Mouse (Mus musculus): ENCODE measurements around the gene Itgb5. TPM values are rescaled to one million over a fixed set of nuclear protein-coding genes. Genes with fewer than 3 reads are reported as not detected.

Itgb5 gene
- polyA plus RNA-seq, 1 experiment from 2014 or later = 76.8 TPM

DNA sequence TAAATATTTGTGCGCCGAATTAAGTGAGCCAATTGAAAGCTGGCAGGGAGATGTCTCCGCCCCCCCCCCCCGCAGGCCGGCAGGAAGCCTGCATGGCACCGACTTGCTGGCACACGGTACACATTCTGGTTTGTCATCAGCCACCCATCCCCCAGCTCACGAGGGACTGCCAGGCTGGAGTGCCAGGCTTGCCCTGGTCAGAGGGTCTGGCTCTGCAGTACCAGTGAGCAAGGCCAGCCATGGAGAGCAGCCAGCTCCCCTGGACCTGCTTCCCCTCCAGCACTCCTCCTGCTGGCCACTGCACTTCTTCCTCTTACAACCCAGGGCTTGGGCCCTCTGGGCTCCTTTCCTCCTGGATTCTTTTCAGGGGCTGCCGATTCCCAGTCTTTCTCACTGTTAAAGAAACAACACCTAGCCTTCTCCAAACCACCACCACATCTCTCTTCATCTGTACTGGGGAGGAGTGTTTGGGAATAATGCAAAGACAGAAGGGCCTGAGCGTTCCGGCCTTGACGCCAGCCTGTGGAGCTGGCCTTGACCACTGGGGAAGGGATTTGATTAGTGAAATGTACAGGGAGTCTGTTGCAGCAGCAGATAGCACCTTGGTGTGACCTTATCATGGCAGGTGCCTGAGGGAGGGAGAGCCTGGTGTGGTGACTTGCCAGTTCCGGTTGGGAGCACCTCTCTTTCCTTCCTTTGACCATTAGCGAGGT, 30.7 kb downstream of the Itgb5 start:
- H3K27me3 ChIP-seq (replicated peaks) = no peaks in the 10 kb centered on the region
- H3K4me3 ChIP-seq = peak overlapping the region; percentile 19; the same call in 1 of the 2 replicates
- H3K9ac ChIP-seq = peak overlapping the region; percentile 35; the same call in 1 of the 2 replicates
- ATAC-seq (ENCODE audit: insufficient number of reproducible peaks, low FRiP score) = no peak; the same call in 1 of the 2 replicates
- H3K36me3 ChIP-seq = no peaks in the 10 kb centered on the region
- H3K4me1 ChIP-seq (replicated peaks) = peaks cover 25% of the 10 kb centered on the region
- H3K4me2 ChIP-seq = peak overlapping the region; percentile 57
- 46% methylated on average over 14 of the region's 14 CpGs for WGBS
- 0 out of 2 replicates have a peak overlapping the region, but pooled peaks have one; percentile 27 for H3K27ac ChIP-seq (ENCODE audit: poor library complexity, severe bottlenecking)
- no peaks in the 10 kb centered on the region for H3K9me3 ChIP-seq (replicated peaks)

DNA sequence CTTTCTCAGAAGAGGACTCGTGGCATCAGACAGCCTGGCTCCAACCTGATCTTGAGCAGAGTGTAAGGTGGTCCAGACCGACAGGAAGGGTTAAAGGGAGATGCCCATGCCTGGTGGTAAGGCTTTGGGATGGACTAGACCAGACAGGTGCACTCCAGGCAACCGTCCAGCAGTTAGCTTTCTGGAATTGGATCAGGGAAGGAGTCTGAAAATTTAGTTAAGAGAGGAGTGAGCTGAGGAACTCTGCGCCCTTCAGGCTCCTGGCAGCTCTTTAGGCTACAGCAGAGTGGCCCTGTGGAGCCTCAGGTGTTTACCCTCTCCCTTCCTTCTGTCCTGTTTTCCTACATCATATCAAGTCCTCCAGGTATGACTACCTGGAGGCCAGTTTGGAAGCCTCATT, 32.9 kb downstream of the Itgb5 start:
- Histone ChIP-seq H3K4me2 (no peak overlapping the region), H3K36me3 (no peaks in the 10 kb centered on the region), H3K4me1 (replicated peaks) (peaks cover 22% of the 10 kb centered on the region), H3K9me3 (replicated peaks) (no peaks in the 10 kb centered on the region), H3K27me3 (replicated peaks) (no peaks in the 10 kb centered on the region), H3K4me3 (no peak overlapping the region), H3K9ac (no peak overlapping the region), H3K27ac (ENCODE audit: poor library complexity, severe bottlenecking) (no peak overlapping the region)
- no peak for ATAC-seq (ENCODE audit: insufficient number of reproducible peaks, low FRiP score)
- WGBS = 86% methylated on average over 4 of the region's 4 CpGs

DNA sequence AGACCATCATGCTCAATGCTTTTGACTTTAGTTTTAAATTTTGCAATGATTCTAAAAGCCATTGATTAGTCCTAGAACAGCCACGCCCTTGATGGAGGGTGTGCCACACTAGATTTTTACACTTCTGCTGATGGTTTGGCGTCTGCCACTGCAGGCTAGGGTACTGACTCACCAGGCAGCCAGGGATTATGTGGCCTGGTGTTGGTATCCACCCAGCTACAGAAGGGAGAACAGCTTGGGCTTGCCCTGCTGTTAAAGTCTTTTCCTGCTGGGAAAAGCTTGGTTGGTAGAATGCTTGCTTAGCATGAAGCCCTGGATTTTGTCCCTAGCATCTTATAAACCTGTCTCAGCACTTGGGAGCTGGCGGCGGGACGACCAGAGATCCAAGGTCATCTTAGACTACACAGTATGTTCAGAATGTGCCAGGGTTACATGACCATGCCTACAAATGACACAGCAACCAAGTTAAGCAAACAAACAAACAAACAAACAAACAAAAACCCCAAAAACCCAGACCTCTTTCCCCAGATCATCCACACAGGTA, 33.8 kb downstream of the Itgb5 start:
- WGBS = 76% methylated on average over 5 of the region's 5 CpGs
- ATAC-seq (ENCODE audit: insufficient number of reproducible peaks, low FRiP score) = no peak
- no peaks in the 10 kb centered on the region for H3K9me3 ChIP-seq (replicated peaks)
- H3K27ac ChIP-seq (ENCODE audit: poor library complexity, severe bottlenecking) = no peak overlapping the region
- no peaks in the 10 kb centered on the region for H3K27me3 ChIP-seq (replicated peaks)
- H3K4me3 ChIP-seq = no peak overlapping the region
- peaks cover 18% of the 10 kb centered on the region for H3K4me1 ChIP-seq (replicated peaks)
- no peak overlapping the region for H3K9ac ChIP-seq
- no peaks in the 10 kb centered on the region for H3K36me3 ChIP-seq
- H3K4me2 ChIP-seq = no peak overlapping the region

DNA sequence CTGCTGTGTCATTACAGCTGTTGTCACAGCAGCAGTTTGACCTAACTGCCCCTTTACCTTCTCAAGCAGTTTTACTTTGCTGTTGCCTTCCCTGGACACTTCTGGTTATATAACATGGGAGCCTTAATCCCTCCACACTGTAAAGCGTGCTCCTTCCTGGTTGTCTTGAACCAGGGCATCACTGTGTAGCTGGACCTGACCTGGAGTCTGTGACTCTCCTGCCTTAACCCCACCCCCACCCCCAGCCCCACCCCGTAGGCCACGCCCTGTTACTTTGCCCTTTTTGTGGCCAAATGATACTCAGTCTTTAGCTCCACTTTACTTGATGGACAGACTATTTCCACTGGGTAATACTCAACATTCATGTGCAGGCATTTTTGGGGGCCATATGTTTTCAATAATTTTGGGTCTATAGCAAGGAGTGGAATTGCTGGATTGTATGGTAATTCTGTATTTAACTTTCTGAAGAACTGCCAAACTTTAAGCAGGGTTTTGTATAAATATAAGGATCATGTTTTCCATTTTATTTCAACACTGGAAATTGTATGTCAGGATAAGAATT, 40.8 kb downstream of the Itgb5 start:
- no peak overlapping the region for H3K27ac ChIP-seq (ENCODE audit: poor library complexity, severe bottlenecking)
- H3K9me3 ChIP-seq (replicated peaks) = no peaks in the 10 kb centered on the region
- peaks cover 29% of the 10 kb centered on the region for H3K4me1 ChIP-seq (replicated peaks)
- H3K4me3 ChIP-seq = no peak overlapping the region
- no peak overlapping the region for H3K9ac ChIP-seq
- no peaks in the 10 kb centered on the region for H3K27me3 ChIP-seq (replicated peaks)
- WGBS = 83% methylated on average over 3 of the region's 3 CpGs
- H3K36me3 ChIP-seq = 0 out of 2 replicates have a peak, but pooled peaks cover 7% of the 10 kb centered on the region
- H3K4me2 ChIP-seq = no peak overlapping the region
- no peak for ATAC-seq (ENCODE audit: insufficient number of reproducible peaks, low FRiP score)

DNA sequence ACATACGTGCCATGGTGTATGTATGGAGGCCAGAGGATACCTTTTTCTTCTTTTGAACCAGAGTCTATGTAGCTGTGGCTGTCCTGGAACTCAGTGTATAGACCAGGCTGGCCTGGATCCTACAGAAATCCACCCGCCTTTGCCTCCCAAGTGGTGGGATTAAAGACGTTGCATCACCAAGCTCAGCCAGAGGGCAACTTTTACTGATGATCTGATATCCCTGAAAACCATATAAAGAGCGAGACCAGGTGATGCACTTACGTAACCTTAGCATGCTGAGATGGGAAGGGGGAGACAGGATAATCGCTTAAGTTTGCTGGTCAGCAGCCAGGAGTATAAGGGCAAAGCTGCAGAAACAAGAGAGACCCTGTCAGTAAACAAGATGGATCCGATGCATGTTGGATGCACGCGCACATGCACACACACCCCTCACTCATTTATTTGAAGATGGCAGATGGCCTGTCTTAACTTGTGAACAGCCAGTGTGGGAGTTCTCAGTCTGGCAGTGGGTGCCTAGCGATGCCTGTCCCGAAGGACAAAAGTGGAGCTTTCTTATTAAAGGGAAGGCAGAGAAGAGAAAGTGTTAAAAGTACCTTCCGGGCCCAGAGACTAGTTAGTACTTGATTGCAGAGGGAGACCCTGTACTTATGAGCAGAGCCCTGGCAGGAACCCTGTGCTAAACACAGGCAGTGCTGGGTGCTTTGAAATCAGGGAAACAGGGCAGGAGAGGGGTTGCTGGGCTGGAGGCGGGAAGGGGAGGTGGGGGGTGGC, 41.7 kb downstream of the Itgb5 start:
- Histone ChIP-seq H3K4me2 (no peak overlapping the region), H3K27ac (ENCODE audit: poor library complexity, severe bottlenecking) (no peak overlapping the region), H3K9me3 (replicated peaks) (no peaks in the 10 kb centered on the region), H3K4me1 (replicated peaks) (peaks cover 29% of the 10 kb centered on the region), H3K27me3 (replicated peaks) (no peaks in the 10 kb centered on the region), H3K9ac (no peak overlapping the region), H3K4me3 (no peak overlapping the region), H3K36me3 (peaks cover 14% of the 10 kb centered on the region; the same call in 1 of the 2 replicates)
- 74% methylated on average over 13 of the region's 13 CpGs for WGBS
- no peak for ATAC-seq (ENCODE audit: insufficient number of reproducible peaks, low FRiP score)

DNA sequence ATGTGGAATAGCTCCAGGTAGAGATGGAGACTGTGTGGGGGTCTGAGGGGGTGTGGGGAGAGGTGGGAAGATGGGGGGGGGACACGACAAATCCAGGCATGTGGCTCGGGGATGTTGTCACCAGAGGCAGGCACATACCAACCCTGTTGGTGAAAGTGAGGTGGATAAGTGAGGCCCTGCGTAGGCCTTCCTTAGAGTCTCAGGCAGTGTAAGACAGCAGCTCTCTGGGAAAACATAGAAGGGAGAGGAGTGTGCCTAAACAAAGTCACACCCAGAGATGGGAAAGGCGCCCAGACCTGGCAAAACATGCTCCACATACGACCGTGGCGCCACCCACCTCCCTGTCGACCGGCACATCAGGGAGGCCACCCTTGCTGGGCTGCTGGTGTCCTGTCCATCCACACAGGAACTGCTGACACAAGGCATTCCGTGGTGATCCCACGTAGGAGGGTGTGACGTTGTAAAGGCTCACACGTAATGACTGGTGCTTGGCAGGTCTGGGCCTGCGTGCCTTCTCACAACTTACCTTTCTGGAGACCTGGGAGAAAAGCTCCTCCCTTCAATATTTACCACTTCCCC, 42.5 kb downstream of the Itgb5 start:
- peaks cover 15% of the 10 kb centered on the region; the same call in 1 of the 2 replicates for H3K36me3 ChIP-seq
- ATAC-seq (ENCODE audit: insufficient number of reproducible peaks, low FRiP score) = no peak
- no peak overlapping the region for H3K4me2 ChIP-seq
- H3K9ac ChIP-seq = no peak overlapping the region
- H3K4me1 ChIP-seq (replicated peaks) = peaks cover 32% of the 10 kb centered on the region
- H3K27me3 ChIP-seq (replicated peaks) = no peaks in the 10 kb centered on the region
- no peaks in the 10 kb centered on the region for H3K9me3 ChIP-seq (replicated peaks)
- 55% methylated on average over 14 of the region's 14 CpGs for WGBS
- no peak overlapping the region for H3K4me3 ChIP-seq
- H3K27ac ChIP-seq (ENCODE audit: poor library complexity, severe bottlenecking) = no peak overlapping the region

DNA sequence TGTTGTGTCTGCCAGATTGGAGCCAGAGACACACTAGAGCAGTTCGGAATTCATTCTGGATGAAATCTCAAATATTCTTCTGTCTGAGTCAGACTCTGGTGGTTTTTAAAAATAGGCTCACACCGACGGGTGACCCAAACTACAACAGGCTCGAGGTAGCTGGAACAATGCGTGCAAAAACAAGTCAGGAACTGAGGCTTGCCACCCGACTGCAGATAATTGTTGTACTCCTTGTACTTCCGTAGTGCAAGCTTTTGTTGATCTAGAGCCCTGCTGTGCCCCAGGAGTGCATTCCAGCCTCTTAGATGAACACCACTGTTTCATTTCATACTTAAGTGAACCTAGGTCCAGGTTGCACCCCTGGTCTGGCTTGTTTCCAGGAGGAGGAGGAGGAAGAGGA, 43.8 kb downstream of the Itgb5 start:
- Histone ChIP-seq H3K9me3 (replicated peaks) (no peaks in the 10 kb centered on the region), H3K27ac (ENCODE audit: poor library complexity, severe bottlenecking) (peak overlapping the region; percentile 33)
- WGBS = 39% methylated on average over 7 of the region's 7 CpGs

DNA sequence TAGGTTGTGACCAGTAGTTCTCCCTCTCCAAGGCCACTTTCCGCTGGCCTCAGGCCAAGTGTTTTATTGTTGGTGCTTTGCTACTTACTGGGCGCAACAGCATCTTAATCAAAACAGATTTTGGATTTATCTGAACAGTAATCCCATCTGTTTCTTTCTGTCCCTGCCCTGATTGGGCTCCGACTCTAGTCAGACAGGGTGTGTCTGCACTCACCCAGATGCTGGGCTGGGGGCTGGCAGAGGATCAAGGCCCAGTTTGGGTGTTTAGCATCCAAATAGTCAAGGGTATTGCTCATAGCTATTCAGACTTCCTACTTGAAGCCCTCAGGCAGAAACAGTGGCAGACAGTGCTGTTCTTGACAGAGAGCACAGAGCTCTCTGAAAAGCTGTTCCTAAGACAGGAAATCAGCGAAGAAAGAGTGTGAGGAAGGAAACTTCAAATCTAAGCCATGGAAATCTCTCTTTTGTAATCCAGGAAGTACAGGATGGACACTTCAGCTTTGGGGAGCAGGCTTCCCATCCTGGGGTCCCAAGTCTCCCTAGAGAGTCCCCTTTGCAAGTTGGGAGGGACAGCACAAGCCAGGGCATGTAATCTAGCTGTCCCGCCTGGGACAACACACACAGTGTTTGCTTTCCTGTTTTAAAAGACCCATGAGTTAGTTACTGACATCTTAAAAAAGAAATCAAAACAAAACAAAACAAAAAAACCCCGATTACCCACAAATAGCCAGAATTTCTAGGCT, 48.7 kb downstream of the Itgb5 start:
- H3K4me2 ChIP-seq = no peak overlapping the region
- no peak overlapping the region for H3K4me3 ChIP-seq
- no peaks in the 10 kb centered on the region for H3K27me3 ChIP-seq (replicated peaks)
- ATAC-seq (ENCODE audit: insufficient number of reproducible peaks, low FRiP score) = no peak
- peaks cover 54% of the 10 kb centered on the region for H3K4me1 ChIP-seq (replicated peaks)
- WGBS = 55% methylated on average over 6 of the region's 6 CpGs
- H3K36me3 ChIP-seq = peaks cover 15% of the 10 kb centered on the region; the same call in 1 of the 2 replicates
- peak overlapping the region; percentile 36 for H3K27ac ChIP-seq (ENCODE audit: poor library complexity, severe bottlenecking)
- no peak overlapping the region for H3K9ac ChIP-seq
- H3K9me3 ChIP-seq (replicated peaks) = no peaks in the 10 kb centered on the region

More for the DNA sequence above, 43.8 kb downstream of the Itgb5 start:
- Histone ChIP-seq H3K4me3 (no peak overlapping the region), H3K4me2 (peak overlapping the region; percentile 2; the same call in 1 of the 2 replicates), H3K36me3 (peaks cover 15% of the 10 kb centered on the region; the same call in 1 of the 2 replicates), H3K27me3 (replicated peaks) (no peaks in the 10 kb centered on the region), H3K4me1 (replicated peaks) (peaks cover 45% of the 10 kb centered on the region), H3K9ac (no peak overlapping the region)
- ATAC-seq (ENCODE audit: insufficient number of reproducible peaks, low FRiP score) = no peak

DNA sequence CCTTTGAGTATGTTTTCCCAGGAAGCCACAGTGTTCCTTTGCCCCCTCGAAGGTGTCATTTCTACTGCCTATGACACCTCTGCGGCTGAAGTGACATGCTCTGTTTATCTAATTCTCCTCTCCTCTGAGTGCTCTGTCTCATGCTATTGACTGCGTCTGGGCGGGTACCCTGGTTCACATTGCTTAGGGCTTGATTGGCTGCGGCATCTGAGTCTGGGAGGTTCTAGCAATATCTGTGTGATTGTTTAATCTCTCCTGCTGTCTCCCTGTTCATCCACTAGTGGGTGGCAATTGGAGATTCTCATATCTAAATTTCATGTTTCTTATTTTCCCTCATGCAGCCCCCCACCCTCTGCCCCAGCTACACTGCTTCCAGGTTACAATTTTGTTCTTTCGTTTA, 49.6 kb downstream of the Itgb5 start:
- no peak for ATAC-seq (ENCODE audit: insufficient number of reproducible peaks, low FRiP score)
- 28% methylated on average over 6 of the region's 6 CpGs for WGBS
- H3K27me3 ChIP-seq (replicated peaks) = no peaks in the 10 kb centered on the region

DNA sequence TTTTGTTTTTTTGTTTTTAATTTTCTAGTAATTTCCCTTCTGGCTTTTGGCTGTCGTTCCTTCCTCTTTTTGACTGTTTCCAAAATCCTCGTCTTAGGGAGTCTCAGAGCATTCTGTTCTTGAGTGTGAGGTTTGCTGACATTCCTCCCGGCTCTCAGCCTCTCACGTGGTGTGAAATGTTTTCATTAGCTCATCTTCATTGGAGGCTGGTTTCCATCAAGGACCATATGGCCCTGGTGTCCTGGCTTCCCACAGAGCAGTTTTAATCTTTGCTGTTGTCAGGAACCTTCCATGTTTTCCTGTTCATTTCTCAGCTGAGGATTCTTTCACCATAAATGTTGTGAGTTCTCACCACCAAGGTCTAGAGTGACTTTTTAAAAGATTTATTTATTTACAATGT, 50.1 kb downstream of the Itgb5 start:
- WGBS = 26% methylated on average over 4 of the region's 4 CpGs
- Histone ChIP-seq H3K4me3 (no peak overlapping the region), H3K27me3 (replicated peaks) (no peaks in the 10 kb centered on the region), H3K9ac (no peak overlapping the region), H3K27ac (ENCODE audit: poor library complexity, severe bottlenecking) (no peak overlapping the region), H3K36me3 (peaks cover 12% of the 10 kb centered on the region; the same call in 1 of the 2 replicates), H3K9me3 (replicated peaks) (no peaks in the 10 kb centered on the region), H3K4me1 (replicated peaks) (peaks cover 60% of the 10 kb centered on the region), H3K4me2 (no peak overlapping the region)
- no peak for ATAC-seq (ENCODE audit: insufficient number of reproducible peaks, low FRiP score)

More for the DNA sequence above, 49.6 kb downstream of the Itgb5 start:
- H3K36me3 ChIP-seq = peaks cover 15% of the 10 kb centered on the region; the same call in 1 of the 2 replicates
- no peak overlapping the region for H3K9ac ChIP-seq
- H3K9me3 ChIP-seq (replicated peaks) = no peaks in the 10 kb centered on the region
- H3K4me1 ChIP-seq (replicated peaks) = peaks cover 55% of the 10 kb centered on the region
- no peak overlapping the region for H3K4me3 ChIP-seq
- no peak overlapping the region for H3K27ac ChIP-seq (ENCODE audit: poor library complexity, severe bottlenecking)
- H3K4me2 ChIP-seq = no peak overlapping the region
